Mouse (Mus musculus) bone marrow, adult 2 months (tissue): ENCODE data around the gene Grb2.

Source experiments
- CTCF ChIP-seq: fragments of 200-500 bp; IDR thresholded peaks from 2 replicates; pipeline ENCODE4 v1.5.1; 2011; ENCODE audit warnings: low read length, control low read depth; ENCODE audit not compliant: control insufficient read depth, insufficient read depth
- POLR2A ChIP-seq: fragments of 200-500 bp; IDR thresholded peaks from 2 replicates; pipeline ENCODE4 v1.6.1; 2011; ENCODE audit warnings: low read depth, mild to moderate bottlenecking, control low read depth, low read length, borderline replicate concordance; ENCODE audit not compliant: control insufficient read depth

DNA sequence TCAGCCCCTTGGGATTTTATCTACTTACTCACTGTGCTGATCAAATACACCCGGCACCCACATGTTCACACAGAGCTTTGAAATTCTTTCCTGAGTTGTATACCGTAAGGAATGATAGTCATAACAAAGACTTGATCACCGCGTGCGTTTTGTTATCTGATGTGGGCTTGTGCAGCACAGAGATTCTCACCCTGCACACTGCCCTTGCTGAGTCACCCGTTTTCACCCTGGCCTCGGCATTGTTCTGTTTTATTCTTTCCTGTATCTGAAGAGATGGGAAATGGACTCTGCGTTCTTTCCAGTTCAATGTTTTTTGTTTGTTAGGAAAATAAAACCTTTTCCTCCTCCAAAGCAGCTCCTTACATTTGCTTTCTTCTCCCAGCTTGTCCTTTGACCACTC is 38.4 kb upstream of the Grb2 start:
- TF ChIP-seq CTCF (no peak), POLR2A (no peak)
